Mouse (Mus musculus) adrenal gland, postnatal 36 days (tissue): ENCODE data around the gene Prkcb. TPM values are rescaled to one million over a fixed set of nuclear protein-coding genes. Genes with fewer than 3 reads are reported as not detected.
"Not testable (repeated sequence)": the region's sequence is repeated elsewhere in the genome, so short reads cannot be mapped to it uniquely, and the experiment has no call there.

Experiments
- DNase-seq, 2 experiments: peaks; one replicate each; pipeline ENCODE4 v3.0.0; 2021; ENCODE audit warnings: mixed read lengths in 1 of 2
- long read RNA-seq, 2 experiments: library from polyadenylated mRNA; stranded (forward); transcript quantifications; one replicate each; pipeline ENCODE4 v2.0.0; 2021; ENCODE audit warnings: borderline sequencing depth in 2 of 2
- total RNA-seq, 2 experiments: library from RNA; stranded (reverse); gene quantifications; 2 replicates each; pipeline ENCODE4 v1.2.3; 2021

Gene Prkcb
- 10 to 100 TPM; 10.5 to 15.5 TPM for total RNA-seq
- long read RNA-seq, experiment 1, transcript Prkcb-202 (17 exons, 2,911 nt), result major isoform, 8 of 10 reads
- long read RNA-seq, experiment 1, partial matches to known transcripts, result 1 of 10 reads
- long read RNA-seq, experiment 1, other reads (novel, unspliced or antisense), result 1 of 10 reads
- long read RNA-seq, experiment 2, transcript Prkcb-202 (17 exons, 2,911 nt), result major isoform, 5 of 6 reads
- long read RNA-seq, experiment 2, partial matches to known transcripts, result 1 of 6 reads
- long read RNA-seq, experiment 2, other reads (novel, unspliced or antisense), result 0 of 6 reads

DNA sequence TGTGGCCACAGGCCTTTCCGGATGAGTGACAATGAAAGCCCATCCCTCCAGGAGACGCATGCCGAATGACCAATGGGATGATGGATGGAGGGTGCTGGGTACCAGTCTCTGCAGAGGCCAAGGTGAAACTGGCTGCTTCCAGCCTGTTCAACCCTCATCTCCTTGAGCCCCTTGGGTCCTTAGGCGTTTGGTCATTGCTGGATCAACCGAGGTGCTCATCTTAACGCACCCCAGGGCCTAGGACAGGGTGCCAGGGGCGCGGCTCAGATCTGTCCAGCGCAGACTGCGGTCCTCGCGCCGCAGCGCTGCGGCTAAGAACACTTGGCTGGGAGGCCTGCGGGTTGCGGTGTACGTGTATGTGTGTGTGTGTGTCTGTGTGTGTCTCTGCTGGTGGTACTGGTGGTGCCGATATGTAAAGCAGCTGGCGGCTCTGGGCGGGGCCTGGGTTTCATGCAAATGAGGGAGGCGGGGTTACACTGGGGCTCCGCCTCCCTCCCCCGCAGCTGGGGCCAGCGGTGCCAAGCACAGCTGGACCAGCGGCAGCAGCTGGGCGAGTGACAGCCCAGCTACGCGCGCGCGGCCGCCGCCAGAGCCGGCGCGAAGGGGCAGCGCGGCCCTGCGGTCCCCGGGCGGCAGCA is at the start of gene Prkcb:
TSS of gene Prkcb (plus strand) at position 147 of the 638 bp plus-strand sequence.
- DNase-seq, result peak; percentile 55 to 74

- DNase-seq, result no peak
Measured at GRCm38 (mm10) chr7:122238939-122239338, 49.6 kb upstream of the Prkcb start.

DNA sequence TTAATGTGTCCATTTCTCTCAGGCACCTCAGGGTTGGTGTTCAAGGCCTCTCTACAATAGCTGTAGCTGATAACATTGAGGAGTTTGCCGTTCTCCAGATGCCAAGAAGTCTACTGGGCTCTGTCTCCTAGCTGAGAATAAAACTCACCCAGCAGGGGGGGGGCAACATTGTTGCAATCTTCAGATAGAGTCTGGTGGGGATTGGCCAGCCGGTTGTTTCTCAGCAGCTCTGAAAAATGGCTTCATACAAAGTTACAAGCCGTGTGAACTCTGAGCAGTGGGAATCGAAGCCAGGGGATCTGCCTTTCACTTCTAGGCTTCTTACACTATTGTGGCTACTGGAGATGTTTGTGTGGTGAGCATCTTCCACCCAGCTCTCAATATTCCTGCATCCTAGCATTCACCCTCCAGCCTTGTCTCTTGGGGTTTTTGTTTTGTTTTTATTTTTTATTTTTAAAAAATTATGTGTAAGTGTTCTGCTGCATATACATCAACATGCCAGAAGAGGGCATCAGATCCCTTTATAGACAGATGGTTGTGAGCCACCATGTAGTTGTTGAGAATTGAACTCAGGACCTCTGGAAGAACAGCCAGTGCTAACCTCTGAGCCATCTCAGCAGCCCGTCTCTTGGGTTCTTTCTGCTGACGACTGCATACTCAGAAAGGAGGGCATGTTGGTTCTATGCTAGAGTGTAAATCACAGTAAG is 48.0 kb upstream of the Prkcb start:
- DNase-seq, result no peak

DNA sequence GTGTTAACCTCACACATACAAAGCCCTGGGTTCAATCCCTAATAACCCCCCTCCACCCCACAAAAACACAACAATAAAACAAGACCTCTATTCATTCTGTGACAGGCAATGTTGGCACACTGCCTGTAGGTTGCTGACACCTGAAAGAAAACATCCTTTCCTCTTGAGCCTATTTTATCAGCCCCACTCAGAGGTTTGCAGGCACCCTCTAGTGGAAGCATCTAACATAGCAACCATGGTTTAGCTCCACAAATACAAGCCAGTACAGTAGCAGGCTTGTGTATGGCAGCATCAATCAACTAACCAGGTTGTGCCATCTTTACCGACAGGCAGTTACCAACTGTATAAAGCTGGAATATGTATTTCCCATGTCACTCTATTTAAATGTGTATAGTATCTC is 46.3 kb upstream of the Prkcb start:
- peak in 1 of 2 experiments; percentile 29 for DNase-seq

- DNase-seq, result not testable (repeated sequence)
Measured at GRCm38 (mm10) chr7:122242744-122243143, 45.8 kb upstream of the Prkcb start.

- DNase-seq, result no peak
Measured at GRCm38 (mm10) chr7:122244166-122244565, 44.4 kb upstream of the Prkcb start.

DNA sequence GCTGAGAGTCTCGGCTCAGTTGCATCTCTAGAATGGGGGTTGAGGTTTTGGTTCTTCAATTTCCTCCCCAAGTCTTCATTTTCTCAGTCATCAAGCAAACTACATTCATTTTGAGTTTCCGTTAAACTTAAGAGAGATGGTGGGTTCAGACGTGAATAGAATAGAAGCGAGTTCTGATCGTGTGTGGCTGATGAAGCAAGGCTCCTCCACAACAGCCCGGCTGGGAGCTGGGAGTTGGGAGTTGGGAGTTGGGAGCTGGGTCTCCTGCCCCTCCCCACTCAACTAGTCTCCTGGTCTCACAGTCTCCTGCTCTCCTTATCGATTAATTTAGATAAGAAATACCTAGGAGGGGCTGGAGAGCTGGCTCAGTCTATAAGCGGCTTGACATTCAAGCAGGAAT is 44.0 kb upstream of the Prkcb start:
- DNase-seq, result no peak

DNA sequence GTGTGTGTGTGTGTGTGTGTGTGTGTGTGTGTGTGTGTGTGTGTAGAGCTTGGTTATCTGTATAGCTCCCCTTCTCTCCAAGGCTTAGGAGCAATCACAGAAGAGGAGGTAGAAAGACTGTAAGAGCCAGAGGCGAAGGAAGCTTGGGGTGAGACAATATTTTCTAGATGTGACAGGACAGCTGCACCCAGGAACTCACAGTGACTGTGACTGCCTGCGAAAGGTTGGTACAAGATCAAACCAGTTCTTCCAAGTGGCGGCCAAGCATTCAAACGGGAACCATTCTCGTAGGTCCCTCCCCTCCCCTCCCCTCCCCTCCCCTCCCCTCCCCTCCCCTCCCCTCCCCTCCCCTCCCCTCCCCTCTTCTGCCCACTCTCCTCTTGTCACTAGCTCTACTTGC is 42.6 kb upstream of the Prkcb start:
- DNase-seq, result no peak

- DNase-seq, result no peak
Measured at GRCm38 (mm10) chr7:122247254-122247864, 41.2 kb upstream of the Prkcb start.

DNA sequence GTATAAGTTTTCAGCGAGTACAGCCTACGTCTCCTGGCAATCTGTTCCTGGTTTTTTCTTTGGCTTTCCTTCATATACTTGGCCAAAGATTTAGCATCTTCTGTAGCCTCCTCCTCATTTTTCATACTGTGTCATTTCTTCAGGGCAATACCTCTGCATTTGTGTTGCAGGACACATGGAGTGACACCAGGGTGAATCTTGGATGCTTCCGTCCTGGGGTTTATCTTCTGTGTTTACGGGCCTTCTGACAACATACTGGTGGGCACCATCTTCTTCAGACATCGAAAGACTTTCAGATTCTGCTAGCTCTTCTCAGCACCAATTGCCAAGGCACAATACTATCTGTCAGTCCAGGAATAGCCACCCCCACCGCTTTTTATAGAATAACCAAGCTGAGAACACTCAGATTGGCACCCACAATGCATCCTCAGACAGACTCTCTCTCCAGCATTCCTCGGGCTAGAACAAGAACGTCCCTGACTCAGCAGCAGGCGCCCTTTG is 39.2 kb upstream of the Prkcb start:
- DNase-seq, result no peak

DNA sequence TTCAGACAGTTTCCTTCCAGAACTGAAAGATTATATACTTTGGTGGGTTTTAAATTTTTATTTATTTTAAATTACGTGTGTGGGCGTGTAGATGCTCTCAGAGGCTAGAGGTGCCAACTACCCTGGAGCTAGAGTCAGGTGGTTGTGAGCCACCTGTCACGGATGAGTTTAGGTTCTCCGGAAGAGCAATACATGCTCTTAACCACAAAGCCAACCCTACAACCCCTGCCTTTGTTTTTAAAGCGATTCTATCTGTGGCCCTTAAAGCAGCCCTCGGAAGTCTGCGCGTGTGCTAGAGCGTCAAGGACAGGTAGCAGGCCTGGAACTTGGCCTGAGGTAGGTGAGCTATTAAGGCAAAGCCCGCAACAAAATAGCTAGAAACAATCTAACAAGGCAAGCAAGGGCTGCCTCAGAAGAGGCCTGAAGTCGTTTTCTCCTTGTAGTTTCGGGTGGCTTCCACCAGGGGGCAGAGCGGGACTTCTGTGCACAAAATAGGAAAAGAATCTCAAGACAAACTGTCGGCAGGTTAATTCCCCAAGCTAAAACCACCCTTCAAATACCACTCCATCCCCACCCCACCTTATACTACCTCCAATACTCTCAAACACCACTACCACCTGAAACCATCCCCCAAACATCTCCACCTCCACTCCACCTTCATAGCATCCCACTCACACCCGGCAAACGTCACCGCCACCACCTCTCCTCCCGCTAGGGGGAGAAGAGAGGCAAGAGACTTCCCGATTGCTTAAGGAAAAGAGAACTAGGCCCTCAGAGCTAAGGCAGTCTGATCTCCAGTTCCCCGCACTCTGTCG is 37.1 kb upstream of the Prkcb start:
- peak; percentile 69 to 77 for DNase-seq

DNA sequence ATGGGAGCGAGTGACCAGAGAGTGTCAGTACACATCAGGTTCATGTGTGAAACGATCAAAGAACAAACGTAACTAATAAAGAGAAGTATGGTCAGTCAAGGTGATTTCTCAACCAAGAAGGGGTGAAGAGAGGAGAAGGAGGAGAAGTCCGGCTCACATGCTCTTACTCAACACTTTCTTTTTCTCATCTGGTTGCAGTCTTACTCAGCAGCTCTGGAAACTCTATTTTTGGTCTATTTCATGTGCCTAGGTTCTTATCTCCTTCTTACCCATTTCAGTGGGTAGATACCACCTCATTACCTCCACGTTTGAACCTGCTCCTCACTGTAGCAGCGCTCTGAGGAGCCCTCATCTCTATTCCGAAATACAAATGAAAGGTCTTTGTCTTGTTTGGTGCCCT is 31.8 kb upstream of the Prkcb start:
- DNase-seq, result no peak

- no peak for DNase-seq
Measured at GRCm38 (mm10) chr7:122258521-122258920, 30.0 kb upstream of the Prkcb start.

DNA sequence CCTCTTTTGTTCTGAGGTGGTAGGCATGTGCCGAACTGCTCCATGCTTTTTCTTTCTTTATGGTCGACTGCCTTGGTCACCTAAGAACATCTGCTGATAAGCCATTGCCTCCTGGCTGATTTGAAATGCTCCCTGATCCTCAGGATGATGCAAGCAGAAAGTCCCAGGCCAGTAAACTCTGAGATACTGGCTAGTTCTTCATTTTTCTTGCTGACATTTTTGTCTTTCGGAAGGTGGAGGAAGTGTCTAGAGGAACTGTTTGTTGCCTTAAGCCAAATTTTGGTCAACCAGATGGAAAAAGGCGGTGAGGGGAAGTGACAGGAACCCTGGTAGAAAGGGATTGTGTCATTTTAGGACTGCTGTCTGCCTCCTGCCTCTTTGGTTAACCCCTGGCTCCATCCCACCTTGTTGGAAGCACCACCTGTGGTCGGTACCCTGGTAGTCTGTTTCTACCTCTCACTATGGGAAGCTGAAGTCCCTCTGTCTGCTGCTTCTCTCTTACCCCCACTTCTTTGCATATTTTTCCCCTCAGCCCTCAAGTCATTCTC is 28.4 kb upstream of the Prkcb start:
- DNase-seq, result peak in 1 of 2 experiments; percentile 9

GRCm38 (mm10) chr7:122268983-122269486 is 19.5 kb upstream of the Prkcb start:
- no peak for DNase-seq

DNA sequence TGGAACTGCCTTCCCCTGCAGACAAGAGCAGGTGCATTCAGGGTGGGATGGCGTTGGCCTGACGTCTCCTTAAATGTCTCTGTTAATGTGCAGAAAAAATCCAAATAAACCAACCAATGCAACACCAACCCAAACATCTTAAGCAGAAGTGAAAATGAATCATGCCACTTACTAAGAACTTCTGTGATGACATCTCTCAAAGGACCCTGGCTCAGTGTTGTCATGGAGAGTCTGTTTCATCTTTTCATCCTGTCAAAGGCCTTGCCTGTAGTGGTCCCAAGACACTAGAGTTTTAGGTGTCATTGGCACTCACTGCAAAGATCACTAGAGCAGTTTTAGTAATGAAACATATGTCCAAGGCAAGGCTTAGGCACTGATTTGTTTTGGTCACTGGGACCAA is 16.2 kb upstream of the Prkcb start:
- DNase-seq, result no peak

DNA sequence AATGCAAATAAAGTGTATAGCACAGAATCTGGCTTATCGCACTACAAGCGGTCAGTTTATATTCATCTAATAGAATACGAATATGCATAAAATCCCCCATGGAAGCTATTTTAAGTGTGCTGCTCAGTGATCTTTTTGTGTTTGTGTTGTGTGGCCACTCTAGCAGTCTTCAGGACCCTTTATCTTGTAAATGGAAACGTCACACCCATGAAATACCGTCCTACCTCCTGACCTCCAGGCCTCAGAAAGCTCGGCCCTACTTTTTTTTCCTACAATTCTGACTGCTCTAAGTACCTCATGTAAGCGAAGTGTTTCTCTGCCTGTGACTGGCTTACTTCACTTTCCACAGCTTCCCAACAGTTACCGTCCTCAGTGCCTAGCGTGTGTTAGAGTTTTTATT is 9.0 kb upstream of the Prkcb start:
- no peak for DNase-seq

GRCm38 (mm10) chr7:122280334-122280733 is 8.2 kb upstream of the Prkcb start:
- DNase-seq, result no peak

DNA sequence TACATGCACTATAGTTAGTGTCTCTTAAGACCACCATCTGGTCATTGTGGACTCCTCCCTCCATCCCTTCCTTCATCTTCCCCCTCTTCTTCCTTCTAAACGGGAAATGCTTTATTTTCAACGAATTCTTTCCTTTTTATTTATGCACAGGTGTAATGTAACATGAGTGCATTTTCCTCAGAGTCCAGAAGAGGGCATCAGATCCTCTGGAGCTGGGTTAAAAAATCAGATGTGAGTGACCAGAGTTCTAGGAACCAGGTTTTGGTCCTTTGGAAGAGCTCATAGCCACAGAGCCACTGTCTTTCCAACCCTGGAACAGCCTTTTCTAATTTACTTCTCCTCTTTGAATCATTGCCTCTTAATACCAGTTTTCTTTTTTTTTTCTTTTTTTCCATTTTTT is 6.0 kb upstream of the Prkcb start:
- no peak for DNase-seq

DNA sequence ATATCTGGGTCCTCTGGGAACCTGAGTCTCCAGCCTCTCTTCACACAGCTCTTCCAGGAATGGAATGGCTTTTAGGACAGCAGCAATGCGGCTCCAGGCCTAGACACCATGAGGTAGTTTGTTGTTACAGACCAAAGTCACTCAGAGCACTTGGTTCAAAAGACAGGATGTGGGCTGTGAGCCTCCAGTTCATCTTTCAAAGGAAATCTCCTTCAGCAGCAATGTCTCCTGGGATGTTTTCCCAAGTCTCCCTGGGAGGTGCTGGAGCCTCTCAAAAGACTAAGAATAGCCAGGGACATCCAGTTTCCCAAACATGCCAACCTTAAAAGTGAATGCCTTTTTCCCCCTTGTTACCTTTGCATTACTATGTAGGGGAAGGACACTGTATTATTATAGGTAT is 1.3 kb upstream of the Prkcb start:
- no peak for DNase-seq
